Mouse (Mus musculus): ENCODE results near the gene Tnip1.
"Not testable (repeated sequence)": the region's sequence is repeated elsewhere in the genome, so short reads cannot be mapped to it uniquely, and the experiment has no call there.

Gene Tnip1

DNA sequence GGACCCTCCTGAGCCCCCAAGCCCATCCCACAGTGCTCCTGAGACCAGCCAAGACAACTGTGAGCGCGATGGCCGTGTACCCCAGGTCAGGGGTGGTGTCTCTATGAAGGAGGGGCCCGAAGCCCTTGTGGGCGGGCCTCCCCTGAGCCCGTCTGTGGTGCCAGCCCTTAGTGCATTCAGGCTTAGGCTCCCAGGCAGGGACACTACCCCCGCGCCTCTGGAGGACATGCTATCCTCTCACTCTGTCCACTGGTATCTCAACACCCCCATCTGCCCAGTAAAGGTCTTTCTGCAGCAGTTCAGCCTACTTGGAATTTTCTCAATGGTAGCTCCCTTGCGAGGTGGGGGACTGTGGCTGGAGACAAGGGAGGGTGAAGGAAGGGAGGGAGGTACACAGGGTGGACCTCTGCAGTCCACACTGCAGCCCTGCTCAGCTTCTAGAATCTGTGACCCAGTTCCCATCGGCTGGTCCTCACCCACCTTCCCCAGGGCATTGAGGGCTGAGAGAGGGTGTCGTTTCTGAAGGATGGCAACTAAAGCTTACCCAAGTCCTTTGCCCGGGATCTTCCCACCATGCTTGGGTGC, 52.5 kb downstream of the Tnip1 start:
- DNase-seq (ENCODE audit: low spot score), result no peak

DNA sequence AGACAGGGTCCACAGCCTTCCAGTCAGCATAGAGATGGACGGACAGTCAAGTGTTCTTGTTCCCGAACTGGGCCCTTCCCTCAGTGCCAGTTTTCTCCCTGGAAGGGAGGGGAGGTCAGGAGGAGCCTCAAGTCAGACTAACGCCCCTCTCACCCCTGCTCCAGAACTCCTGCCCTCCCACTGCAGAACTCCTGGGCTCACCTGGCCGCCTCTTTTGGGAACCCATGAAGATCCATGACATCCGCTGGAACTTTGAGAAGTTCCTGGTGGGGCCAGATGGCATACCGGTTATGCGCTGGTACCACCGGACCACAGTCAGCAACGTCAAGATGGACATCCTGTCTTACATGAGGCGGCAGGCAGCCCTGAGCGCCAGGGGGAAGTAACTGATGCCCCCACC, 53.4 kb downstream of the Tnip1 start:
- DNase-seq (ENCODE audit: low spot score), result no peak

DNA sequence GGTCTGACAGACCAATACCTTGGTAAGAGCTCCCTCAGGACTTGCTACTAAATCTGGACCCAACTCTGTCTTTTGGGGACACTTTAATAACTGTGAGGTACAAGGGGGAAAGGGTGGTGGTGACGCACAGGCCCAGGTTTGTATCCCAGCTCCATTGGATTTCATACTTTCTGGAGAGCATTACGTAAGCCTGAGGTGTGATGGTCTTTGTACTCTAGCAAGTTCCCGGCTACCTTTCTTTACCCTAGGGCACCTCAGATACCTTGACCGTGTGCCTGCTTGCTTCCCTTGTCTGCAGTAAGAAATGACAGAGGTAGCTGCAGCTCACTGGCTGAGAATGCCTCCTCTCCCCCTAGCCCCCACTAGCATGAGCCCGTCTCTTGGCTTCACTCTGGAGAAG, 55.5 kb downstream of the Tnip1 start:
- no peak for DNase-seq (ENCODE audit: low spot score)

DNA sequence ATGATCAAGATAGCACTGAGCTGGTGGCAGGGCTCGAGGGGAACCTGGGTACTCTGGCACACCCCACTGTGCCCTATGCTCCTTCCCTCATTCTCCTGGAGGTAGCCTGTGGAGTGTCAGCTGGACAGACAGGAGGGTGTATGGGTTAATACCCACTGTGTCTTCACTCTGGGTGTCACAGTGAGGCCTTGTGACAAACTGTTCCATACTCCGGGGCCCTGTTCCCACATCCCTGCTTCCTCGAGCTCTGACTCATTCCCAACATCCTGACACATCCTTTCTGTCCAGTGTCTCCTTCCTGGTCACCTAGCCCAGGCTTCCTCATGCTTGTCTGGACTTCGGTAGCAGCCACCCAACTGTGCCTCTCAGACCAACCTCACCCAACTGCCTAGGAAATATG, 56.3 kb downstream of the Tnip1 start:
- no peak for DNase-seq (ENCODE audit: low spot score)

DNA sequence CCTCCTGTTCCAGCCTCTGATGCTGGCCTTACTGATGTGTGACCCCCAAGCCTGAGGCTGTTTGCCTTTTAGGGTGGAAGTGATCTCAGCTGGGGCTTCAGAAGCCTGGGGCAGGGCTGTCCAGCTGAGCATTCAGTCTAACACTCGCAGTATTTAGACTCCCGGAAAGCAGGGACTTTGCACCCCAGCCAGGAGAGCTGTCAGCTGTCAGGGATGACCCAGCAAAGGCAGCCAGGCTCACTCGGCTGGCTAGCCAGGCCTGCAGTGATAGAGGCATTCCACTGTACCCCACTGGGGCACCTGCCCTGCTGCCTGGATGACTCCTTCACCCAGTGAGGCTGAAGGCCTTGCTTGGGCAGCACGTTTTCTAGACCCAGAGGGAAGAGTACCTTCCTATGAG, 56.8 kb downstream of the Tnip1 start:
- DNase-seq (ENCODE audit: low spot score), result no peak

DNA sequence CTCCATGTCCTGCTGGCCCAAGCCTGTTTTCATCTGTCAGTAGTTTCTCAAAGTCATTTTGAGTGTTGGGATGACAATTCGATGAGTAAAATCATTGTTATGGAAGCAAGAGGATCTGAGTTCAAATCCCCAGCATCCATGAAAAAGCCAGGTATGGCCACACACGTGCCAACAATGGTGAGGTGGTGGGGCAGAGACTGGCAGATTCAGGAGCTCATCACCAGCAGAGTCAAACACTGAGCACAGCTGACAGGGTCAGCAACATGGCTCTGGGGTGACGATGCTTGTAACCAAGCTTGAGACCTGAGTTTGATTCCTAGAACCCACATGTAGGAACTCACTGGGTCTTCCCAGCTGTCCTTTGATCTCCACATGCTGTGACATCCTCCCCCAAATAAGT, 57.6 kb downstream of the Tnip1 start:
- DNase-seq (ENCODE audit: low spot score), result no peak

GRCm38 (mm10) chr11:54903940-54904706, 58.6 kb downstream of the Tnip1 start:
- DNase-seq (ENCODE audit: low spot score), result no peak

DNA sequence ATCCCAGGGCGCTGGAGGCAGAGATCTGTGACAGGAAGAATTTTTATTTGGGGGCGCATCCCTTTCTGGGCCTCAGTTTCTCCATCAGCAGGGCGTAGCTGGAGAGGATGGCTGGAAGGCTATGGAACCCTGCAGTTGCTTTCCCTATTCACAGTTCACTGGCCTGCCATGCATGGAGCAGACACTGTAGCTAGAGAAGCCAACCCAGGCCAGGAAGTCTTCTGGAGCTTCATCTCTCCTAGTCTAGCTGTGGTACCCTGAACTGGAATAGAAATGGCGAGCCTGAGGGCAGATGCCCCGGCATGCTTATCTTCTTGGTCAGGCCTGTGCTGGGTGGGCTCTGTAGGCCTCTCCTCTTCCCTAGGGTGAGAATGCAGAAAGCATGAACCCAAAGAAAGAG, 59.4 kb downstream of the Tnip1 start:
- no peak for DNase-seq (ENCODE audit: low spot score)

- no peak for DNase-seq (ENCODE audit: low spot score)
Measured at GRCm38 (mm10) chr11:54902333-54903323, 60.1 kb downstream of the Tnip1 start, which contains the start of gene Gpx3. Gene Gpx3, plus strand, starts transcription at chr11:54902453.

- no peak for DNase-seq (ENCODE audit: low spot score)
Measured at GRCm38 (mm10) chr11:54899657-54900056, 63.1 kb downstream of the Tnip1 start.

GRCm38 (mm10) chr11:54897470-54897869, 65.2 kb downstream of the Tnip1 start:
- DNase-seq (ENCODE audit: low spot score), result no peak

DNA sequence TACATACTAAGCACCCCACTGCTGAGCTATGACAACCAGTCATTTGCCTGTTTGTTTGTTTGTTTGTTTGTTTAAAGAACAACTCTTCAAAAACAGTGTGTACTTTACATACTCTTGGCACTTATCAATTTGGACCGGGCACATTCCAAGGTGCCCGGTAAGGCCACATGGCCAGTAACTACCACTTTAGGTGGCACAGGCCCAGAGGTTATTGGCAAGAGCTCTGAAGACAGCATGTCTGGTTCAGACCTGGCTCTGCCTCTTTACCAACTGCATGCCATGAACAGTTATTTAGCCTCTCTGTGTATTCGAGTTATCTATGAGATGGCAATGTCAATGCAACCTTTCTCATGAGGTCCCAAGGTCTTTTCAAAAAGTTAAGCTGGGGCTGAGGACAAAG, 66.1 kb downstream of the Tnip1 start:
- DNase-seq (ENCODE audit: low spot score), result not testable (repeated sequence)

DNA sequence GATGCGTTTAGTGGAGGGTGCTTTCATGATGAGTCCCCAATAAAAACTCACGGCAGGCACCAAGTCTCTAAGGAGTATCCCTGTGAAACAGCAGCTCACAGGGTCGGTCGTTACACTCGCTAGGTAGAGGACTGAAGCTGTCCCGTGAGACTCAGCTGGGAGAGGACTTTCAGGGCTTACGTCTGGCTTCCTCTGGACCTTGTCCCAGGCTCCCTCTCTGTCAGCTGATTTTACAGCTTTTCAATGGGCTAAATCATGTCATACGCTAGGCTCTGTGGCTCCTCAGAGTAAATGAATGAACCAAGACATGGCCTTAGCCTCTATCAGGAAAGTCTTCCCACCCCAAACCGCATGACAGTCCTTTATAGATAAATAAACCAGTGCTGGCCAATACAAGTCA, 68.1 kb downstream of the Tnip1 start:
- no peak for DNase-seq (ENCODE audit: low spot score)

GRCm38 (mm10) chr11:54892091-54892490, 70.6 kb downstream of the Tnip1 start:
- no peak for DNase-seq (ENCODE audit: low spot score)

DNA sequence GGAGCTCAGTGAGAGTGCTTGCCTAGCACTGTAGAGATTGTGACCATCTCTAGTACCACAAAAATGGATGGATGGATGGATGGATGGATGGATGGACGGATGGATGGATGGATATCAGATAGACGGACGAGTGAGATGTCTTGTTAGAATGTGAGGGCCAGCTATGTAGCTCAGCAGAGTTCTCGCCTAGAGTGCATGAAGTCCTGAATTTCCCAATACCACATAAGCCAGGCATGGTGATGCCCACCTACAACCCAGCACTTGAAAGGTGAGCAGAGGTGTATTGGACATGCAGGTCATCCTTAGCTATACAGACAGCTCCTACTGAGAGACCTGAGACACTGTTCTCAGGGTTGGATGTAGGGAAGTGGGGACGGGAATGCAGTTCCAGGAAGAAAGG, 71.4 kb downstream of the Tnip1 start:
- DNase-seq (ENCODE audit: low spot score), result no peak

DNA sequence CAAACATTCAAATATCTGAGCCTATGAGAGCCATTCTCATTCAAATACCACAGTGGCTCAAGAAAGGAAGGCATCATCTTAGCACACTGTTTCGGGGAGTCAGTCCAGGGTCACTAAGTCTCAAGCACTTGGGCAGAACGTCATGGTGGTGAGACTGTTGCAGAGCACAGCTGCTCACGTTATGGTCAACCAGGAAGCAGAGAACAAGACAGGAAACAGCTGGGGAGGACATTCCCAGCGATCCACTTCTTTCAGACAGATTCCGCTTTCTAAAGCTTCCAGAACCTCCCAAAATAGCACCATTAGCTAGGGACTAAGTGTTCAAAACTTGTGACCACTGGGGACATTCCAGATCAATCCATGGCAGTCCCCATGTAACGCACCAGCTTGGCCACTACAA, 74.8 kb downstream of the Tnip1 start:
- no peak for DNase-seq (ENCODE audit: low spot score)

GRCm38 (mm10) chr11:54885406-54885805, 77.3 kb downstream of the Tnip1 start:
- DNase-seq (ENCODE audit: low spot score), result no peak

GRCm38 (mm10) chr11:54884937-54885336, 77.8 kb downstream of the Tnip1 start:
- no peak for DNase-seq (ENCODE audit: low spot score)

DNA sequence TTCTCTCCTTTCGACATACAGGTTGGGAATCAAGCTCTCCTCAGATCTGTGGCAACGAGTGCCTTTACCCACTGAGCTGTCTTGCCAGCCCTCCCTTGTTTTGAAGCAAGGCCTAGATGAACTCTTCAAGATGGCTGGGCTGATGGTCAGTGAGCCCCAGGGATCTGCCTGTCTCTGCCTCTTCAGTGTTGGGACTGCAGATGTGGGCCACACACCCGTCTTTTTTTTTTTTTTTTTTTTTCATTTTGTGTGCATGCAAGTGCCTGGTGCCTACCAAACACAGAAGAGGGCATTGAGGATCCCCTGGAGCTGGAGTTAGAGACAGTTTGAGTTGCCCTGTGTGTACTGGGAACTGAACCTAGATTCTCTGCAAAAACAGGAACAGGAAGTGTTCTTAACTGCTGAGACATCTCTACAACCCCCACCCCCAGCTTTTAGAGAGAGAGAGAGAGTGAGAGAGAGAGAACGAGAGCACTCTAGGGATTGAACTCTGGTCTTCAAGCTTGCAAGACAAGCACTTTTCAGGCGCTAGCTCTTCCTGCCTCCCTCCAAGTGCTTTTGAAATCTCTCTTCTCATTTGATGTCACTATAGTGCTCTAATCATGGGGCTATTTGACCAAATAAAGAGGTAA, 78.4 kb downstream of the Tnip1 start:
- DNase-seq (ENCODE audit: low spot score), result no peak

DNA sequence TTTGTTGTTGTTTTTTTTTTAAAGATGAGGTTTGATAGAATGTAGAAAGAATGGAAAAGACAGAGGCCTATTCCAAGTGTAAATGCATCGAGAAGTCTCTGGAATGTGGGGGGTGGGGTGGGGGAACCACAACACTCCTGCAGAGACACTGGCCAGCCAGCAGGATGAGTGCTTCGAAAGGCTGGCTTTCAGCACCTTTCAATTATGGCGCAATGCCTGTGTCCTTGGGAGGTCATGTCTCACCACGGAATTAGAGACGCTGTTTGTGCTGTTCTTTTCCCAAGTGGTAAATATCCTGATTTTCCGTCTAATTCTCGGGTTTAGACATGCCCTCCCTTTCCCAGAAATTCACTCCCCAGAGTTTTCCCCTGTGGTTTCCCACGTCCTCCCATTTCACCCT, 80.0 kb downstream of the Tnip1 start:
- DNase-seq (ENCODE audit: low spot score), result no peak

- no peak for DNase-seq (ENCODE audit: low spot score)
Measured at GRCm38 (mm10) chr11:54881051-54881474, 81.7 kb downstream of the Tnip1 start.

DNA sequence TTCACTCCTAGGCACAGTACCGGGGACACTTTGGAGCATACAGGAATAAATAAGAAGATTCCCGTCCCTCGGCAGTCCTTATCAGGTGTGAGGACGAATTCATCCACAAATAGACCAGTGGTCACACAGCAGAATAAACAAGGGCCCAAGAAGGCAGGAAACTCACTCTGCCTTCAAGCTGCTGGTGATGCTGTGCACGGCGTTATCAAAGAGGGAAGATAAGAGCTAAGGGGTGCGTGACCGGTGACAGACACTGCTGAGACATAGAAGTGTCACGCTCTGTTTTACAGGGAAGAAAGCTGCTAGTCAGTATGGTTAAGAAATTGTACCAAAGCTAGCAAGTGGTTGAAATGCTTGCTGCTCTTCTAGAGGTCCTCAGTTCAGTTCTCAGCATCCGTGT, 82.8 kb downstream of the Tnip1 start:
- DNase-seq (ENCODE audit: low spot score), result no peak
